Mouse (Mus musculus): ENCODE data around the gene Mpc2.
A peak's percentile ranks its signal among the peaks of the same experiment; 100 is the strongest.

Mpc2 gene

GRCm38 (mm10) chr1:165460360-165460800 is at the start of gene Mpc2, which contains the start of gene Dcaf6:
Mpc2 (plus strand) TSS chr1:165460637.
Dcaf6 (minus strand) TSS chr1:165460475.
- peak; percentile 99 to 100 for DNase-seq (ENCODE audit: low spot score in 2 of 2)

GRCm38 (mm10) chr1:165421357-165421915 is 39.0 kb upstream of the Mpc2 start:
- DNase-seq (ENCODE audit: low spot score in 2 of 2): no peak

DNA sequence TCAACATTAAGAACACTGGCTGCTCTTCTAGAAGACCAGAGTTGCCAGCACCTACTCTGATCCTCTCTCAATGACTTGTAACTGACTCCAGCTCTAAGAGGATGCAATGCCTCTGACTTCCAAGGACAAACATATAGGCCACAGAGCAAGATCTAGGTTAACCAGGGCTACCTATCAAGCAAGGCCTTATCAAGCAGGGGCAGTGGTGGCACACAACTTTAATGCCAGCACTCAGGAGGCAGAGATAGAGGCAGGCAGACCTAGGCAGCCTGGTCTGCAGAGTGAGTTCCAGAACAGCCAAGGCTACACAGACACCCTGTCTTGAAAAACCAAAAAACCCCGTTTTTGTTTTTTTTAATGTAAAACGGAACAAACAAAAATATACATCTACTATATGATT is 34.2 kb upstream of the Mpc2 start:
- no peak for DNase-seq (ENCODE audit: low spot score in 2 of 2)

DNA sequence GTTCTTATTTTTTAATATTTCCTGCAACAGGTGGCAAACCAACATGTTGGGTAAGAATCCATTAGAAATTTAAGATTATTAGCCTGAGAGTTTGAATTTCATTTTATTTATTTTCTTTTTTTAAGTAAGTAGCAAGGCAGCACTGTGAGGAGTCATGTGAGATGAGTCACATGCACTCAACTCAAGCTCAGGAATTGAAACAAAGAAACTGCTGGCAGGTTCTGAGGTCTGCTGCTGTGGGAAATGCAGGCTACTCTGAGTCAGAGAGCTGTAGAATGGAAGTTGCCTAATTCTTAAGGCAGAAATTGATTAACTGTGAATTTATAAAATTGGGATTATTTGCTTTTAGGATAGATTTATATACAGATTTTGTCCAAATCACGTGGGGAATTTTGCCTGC is 27.6 kb upstream of the Mpc2 start:
- no peak for DNase-seq (ENCODE audit: low spot score in 2 of 2)

- DNase-seq (ENCODE audit: low spot score in 2 of 2): no peak
These were observed 22.0 kb upstream of the Mpc2 start for GRCm38 (mm10) chr1:165438289-165439021.

GRCm38 (mm10) chr1:165440788-165441187 is 19.6 kb upstream of the Mpc2 start:
- no peak for DNase-seq (ENCODE audit: low spot score in 2 of 2)

DNA sequence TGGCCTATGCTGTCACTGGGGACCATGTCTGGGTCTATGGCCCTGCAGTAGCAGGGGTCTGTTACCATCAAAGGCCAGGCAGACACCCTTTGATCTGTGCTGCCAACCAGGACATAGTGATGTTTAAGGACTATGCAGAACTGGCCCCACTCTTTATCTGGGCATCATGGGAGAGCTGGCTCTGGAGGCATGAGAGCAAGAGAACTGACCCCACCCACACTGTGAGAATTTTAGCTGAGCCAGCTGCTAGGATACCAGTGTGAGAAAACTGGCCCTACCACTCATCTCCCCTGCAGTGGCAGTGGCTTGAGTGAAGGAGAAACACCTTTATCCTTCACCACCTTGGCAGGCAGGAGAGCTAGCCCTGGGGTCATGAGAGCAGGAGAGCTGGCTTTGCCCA is 19.2 kb upstream of the Mpc2 start:
- no peak for DNase-seq (ENCODE audit: low spot score in 2 of 2)

- no peak for DNase-seq (ENCODE audit: low spot score in 2 of 2)
These were observed 18.7 kb upstream of the Mpc2 start for GRCm38 (mm10) chr1:165441719-165442118.

GRCm38 (mm10) chr1:165459041-165459502 is 1.4 kb upstream of the Mpc2 start:
- DNase-seq (ENCODE audit: low spot score in 2 of 2): no peak

DNA sequence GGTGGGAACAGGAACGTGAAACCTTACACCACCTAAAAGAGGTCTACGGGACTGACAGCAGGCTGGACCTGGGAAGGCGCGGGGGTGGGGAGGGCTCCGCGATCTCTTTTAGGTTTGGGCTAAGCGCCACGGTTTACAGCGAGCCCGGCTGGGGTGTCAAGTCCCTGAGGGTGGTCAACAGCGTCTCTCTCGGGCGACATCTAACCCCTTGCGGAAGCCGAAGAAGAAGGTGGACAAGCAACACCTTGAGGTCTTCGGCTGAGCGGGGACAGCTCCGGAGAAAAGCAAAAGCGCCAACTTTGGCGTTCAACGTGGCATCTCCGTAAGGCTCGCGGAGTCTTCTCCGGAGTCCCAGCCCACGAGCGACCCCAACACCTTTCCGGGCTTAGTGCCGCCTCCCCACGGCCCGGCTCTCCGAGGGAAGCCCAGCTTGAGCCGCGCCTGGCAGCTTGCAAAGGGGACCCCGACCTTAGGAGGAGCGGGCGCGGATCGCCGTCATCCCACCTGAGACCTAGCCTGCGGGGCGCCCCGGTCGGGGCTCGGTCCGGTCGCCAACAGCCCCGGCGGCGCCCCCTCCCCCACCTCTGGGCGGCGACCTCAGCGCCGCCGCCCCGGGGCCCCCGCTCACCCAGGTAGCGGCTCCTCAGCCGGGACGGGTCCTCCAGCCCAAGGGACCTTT is 795 bp upstream of the Mpc2 start:
- peak; percentile 25 to 63 for DNase-seq (ENCODE audit: low spot score in 2 of 2)

- DNase-seq (ENCODE audit: low spot score in 2 of 2): peak; percentile 93 to 97
These were observed 452 bp downstream of the Mpc2 start for GRCm38 (mm10) chr1:165460801-165461377.

- DNase-seq (ENCODE audit: low spot score in 2 of 2): no peak
These were observed 1.2 kb downstream of the Mpc2 start for GRCm38 (mm10) chr1:165461681-165462080.

DNA sequence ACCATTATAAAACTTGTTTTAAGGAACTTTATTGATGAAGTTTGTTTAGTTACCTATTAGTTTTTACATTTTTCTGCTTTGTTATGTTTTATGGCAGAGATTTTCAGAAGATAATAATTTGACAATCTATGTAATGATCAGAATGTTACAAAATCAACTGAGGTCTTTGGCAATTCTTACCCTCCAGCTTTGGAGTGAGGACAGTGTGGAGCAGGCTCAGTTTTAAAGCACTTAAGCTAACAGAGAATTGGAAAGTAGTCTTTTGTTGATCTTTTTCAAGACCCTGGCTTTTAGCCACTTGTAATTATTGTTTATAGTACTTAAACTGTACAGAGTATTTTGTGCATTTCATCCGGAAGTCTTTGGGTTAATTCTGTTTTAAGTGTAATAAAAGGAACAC is 2.4 kb downstream of the Mpc2 start:
- no peak for DNase-seq (ENCODE audit: low spot score in 2 of 2)

DNA sequence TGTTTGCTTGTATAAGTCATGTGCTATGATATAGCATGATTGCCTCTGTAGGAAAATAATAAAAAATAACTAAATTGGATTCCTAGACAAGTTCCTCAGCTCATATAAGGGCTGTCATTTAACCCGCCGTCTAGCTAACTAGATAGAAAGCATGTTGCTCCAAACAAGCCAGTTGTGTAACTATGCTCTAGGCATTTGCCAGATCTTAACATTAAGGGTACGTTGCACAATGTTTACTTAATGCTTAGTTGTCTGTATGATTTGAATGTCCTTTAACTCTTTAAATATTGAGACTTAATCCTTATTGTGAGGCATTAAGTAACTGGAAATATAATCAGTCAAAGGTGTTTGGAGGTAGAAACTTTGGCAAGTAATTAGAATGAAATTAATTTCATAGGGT is 4.1 kb downstream of the Mpc2 start:
- no peak for DNase-seq (ENCODE audit: low spot score in 2 of 2)

GRCm38 (mm10) chr1:165468971-165469370 is 8.5 kb downstream of the Mpc2 start:
- DNase-seq (ENCODE audit: low spot score in 2 of 2): no peak

- no peak for DNase-seq (ENCODE audit: low spot score in 2 of 2)
These were observed 9.3 kb downstream of the Mpc2 start for GRCm38 (mm10) chr1:165469717-165470116.

DNA sequence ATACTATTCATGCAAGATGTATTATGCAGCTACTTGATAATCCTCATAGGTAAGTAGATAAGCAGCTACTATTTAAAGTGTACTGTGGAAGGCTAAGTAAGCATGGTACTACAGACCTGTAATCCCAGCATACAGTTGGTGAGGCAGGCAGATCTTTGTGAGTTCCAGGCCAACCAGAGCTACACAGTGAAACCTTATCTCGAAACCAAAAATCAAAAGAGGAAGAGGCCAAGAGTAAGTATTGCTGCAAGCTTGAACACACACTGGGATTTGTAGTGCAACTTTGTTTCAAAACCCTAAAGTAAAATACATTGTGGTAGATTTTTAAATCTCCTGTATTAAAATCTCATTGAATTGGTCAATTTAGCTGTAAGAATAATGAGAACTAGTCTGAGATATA is 11.1 kb downstream of the Mpc2 start:
- DNase-seq (ENCODE audit: low spot score in 2 of 2): no peak

DNA sequence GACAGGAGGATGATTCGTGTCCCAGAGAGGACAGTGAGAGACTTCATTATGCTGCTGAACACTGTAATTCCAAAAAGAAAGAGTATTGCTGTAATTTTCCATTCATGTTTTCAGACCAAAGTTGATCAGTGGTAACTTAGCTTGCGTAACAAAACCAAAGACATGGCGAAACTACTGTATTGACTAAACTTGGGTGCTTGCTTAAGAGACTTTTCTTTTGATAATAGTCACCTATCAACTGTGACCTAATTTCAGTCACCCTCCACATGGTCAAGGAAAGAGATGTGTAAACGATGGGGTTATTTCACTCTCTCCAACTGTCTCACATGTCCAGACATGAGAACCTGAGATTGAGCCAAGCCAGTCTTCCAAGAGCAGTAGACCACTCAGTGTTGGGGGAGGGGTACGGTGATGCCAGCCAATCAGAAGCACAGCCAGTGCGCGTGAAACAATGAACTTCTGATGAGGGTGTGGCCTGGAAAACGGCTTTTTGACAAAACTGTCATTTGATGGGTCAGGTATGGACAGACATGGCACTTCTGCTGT is 24.3 kb downstream of the Mpc2 start, which contains the start of gene Adcy10:
TSS of gene Adcy10 (plus strand) at position 496 of the 546 bp plus-strand sequence.
- DNase-seq (ENCODE audit: low spot score in 2 of 2): no peak

GRCm38 (mm10) chr1:165486108-165486507 is 25.7 kb downstream of the Mpc2 start:
- no peak for DNase-seq (ENCODE audit: low spot score in 2 of 2)

DNA sequence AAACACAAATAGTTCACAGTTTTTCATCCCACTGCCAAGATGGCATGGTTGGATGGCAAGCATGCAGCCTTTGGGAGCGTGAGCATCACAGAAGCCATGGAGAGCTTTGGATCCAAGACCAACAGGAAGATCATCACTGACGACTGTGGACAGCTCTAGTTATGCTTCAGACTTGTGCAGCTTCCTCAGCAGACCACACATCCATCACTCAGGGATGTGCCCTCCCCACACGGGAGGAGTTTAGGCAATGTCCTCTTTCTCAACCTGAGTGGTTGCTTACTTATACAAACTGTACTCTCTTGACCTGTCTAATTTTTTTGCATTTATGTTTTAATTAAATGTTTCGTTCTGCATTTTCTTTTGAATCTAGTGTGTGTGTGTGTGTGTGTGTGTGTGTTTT is 28.8 kb downstream of the Mpc2 start:
- no peak for DNase-seq (ENCODE audit: low spot score in 2 of 2)

- DNase-seq (ENCODE audit: low spot score in 2 of 2): no peak
These were observed 38.4 kb downstream of the Mpc2 start for GRCm38 (mm10) chr1:165498856-165499255.

Data from cerebellum, postnatal 4 days (tissue).